Mouse (Mus musculus): ENCODE results near the gene Aldh4a1.

Gene Aldh4a1

DNA sequence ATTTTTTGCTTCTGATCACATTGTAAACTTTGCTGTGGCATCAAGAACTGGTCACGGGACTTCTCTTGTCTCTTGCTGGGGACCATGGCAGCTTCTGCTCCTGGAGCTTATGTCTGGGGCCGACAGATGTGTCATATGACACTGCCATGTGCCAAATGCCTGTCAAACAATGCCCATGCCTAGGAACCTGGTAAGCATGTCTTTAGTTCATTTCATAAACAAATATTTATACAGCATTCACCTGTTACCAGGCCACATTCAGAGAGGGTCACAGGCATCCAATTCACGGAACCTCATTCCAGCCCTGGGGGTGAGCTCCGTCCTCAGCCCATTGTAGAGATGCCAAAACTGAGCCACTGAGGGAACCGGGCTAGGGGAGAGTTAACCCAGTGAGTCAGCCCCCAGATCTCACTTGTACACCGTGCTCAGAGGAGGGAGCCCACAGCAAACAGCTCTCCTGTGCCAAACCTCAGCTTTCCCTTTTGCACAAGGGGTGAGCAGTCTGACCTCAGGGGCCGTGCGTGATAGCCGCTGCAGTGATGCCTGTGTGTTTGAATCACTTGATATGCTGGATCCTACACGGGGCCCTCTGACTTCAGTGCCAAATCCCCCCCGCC is 38.9 kb upstream of the Aldh4a1 start:
- no peak for TF ChIP-seq GATA4 (IDR thresholded peaks at IDR 0.05; ENCODE audit: insufficient replicate concordance, low read length)

DNA sequence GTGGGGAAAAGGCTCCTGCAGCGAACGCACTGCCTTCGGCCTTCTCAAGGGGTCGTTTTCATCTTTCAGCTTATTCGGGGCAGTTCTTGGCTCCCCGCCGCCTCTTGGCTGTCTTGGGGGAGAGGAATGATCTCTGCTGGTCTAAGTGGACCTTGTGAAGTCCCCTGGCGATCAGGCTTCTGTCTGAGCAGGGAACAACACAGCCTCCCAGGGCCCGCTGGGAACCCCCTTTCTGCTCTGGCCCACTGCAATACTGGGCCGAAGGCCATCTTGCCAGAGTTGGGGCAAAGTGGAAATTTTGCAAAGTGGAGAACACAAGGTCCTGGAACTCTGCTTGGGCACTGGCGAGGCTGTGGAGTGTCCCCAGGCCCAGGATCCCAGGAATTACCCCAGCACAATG is 38.0 kb upstream of the Aldh4a1 start:
- TF ChIP-seq GATA4 (IDR thresholded peaks at IDR 0.05; ENCODE audit: insufficient replicate concordance, low read length), result no peak

DNA sequence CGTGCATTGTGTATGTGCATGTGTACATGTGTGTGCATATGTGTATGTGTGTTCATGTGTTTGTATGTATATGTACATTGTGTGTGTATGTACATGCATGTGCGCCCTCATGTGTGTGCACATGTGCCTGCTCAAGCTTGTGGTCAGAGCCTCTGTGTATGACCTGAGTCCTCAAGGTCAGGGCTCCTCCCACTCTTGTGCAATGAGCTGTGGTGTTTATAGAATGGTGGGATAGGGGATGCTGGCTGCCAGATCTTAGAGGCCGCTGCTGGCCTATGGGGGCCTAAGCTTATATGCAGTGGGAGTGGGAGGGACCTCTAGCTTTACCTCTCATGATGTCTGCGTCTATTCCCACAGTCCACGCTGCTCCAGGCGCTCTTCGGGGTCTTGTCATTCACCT is 37.0 kb upstream of the Aldh4a1 start:
- no peak for TF ChIP-seq GATA4 (IDR thresholded peaks at IDR 0.05; ENCODE audit: insufficient replicate concordance, low read length)

DNA sequence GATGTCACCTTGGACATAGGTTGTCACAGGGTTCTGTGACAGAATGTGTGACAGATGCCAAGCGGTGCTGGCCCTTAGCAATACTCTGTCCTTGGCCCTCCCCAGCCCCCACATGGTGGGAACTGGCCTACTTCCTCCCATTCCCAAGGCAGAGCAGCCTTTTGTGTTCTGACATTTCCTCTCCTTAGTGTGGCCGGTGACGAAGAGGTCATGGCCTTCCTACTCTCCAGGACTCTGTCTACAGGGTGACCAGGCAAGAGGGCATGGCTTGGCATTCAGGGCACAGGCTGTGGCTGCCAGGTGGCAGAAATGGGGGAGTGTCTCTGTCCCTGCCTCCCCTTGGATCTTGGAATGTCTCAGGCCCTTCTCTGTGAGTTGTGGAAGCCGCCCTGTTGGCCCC is 35.3 kb upstream of the Aldh4a1 start:
- TF ChIP-seq GATA4 (IDR thresholded peaks at IDR 0.05; ENCODE audit: insufficient replicate concordance, low read length), result no peak

DNA sequence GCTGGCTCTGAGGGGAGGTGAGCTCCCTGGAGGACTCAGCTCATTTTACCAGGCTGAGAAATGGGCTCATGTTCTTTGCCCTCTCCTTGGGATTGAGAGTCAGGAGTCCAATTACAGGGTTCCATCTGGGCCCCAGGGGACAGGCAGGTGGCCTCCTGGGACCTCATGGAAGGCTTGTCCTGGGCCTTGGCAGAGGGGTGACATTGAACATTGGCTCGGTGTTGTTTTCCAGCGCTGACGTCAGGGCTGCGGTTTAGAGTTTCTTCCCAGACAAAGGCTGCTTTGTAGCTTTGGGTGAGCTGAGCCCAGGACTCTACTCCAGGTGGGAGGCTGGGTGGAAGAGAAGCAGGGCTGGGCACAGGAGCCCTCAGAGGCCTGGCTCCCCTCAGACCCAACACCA is 34.9 kb upstream of the Aldh4a1 start:
- TF ChIP-seq GATA4 (IDR thresholded peaks at IDR 0.05; ENCODE audit: insufficient replicate concordance, low read length), result no peak

DNA sequence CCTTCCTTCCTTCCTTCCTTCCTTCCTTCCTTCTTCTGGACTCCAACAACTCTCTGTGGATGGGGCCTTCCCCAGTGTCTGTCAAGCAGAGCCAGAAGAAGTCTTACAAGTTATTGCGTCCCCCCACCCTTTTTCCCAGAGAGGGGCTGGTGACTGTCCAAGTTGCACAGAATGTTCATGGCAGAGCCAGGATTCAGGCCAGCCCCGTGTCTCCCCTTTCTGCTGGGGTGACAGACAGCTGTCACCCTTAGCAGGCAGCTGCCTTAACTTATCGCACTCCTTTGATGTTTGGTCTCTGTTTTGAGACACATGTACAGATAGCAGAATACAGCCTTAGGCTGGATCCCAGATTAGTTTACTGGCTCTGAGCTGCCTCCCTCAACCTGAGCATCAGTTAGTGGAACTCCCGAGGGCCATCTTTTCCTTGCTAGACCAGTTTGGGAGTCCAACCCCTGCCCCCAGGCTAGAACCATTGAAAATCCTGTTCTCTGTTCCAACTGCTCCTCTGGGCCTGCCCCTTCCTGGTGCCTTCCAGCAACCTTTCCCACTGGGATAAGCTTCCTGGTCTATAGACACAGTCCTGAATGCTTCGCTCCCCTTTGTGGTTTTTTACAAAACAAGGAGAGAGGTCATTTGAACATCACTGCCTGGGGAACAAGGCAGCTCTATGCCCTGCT is 33.2 kb upstream of the Aldh4a1 start:
- TF ChIP-seq GATA4 (IDR thresholded peaks at IDR 0.05; ENCODE audit: insufficient replicate concordance, low read length), result no peak

DNA sequence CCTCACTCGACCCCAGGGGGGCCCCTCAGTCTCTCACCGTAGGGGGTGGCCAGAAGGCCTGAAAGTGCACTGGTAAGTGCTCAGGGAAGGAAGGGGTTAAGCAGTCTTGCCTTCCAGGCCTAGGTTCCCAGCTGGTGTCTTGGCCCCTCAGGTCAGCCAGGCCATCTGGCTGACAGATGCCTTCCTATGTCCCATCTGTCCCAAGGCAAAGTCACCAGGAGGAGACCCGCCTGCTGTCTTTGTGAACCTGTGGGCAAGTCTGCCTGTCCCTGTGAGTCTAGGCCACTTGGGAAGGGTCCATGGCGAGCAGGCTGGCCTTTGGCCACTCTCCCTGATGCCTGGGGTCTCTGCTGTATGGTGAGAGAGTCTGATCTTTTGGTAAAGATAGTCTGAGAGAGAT is 32.2 kb upstream of the Aldh4a1 start:
- TF ChIP-seq GATA4 (IDR thresholded peaks at IDR 0.05; ENCODE audit: insufficient replicate concordance, low read length), result no peak

DNA sequence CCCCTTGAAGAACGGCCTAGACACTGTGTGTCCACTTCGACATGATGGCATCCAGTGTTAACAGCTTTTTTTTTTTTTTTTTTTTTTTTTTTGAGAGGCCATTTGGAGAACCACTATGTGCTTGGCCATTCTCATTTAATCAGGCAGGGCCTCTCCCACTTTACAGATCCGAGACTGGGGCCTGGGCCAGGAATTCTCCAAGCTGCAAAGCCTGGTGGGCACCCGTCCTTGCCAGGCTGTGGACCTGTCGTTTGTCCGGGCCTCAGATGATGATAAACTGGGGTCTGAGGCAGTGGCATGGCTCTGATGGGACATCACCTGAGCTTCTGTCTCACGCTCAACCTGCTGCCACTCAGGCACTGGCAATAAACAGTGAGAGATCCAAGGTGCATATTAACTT is 29.8 kb upstream of the Aldh4a1 start:
- no peak for TF ChIP-seq GATA4 (IDR thresholded peaks at IDR 0.05; ENCODE audit: insufficient replicate concordance, low read length)

DNA sequence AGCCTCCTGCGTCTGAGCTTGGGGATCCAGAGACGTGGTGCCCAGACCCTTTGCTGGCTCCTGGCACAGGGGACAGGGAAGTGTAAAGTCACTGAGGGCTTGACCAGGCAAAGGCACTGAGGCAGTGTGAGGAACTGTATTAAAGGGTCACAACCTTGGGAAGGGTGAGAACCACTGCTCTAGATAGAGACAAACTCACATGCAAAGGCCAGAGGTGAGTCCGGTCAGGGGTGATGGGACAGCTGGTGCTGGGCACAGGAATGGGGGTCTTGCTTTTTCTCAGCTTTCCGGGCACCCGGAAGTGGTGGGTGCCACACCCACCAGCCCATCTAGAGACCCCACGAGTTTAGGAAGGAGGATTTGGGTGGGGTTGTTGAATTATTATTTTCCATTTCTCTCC is 29.3 kb upstream of the Aldh4a1 start:
- no peak for TF ChIP-seq GATA4 (IDR thresholded peaks at IDR 0.05; ENCODE audit: insufficient replicate concordance, low read length)

DNA sequence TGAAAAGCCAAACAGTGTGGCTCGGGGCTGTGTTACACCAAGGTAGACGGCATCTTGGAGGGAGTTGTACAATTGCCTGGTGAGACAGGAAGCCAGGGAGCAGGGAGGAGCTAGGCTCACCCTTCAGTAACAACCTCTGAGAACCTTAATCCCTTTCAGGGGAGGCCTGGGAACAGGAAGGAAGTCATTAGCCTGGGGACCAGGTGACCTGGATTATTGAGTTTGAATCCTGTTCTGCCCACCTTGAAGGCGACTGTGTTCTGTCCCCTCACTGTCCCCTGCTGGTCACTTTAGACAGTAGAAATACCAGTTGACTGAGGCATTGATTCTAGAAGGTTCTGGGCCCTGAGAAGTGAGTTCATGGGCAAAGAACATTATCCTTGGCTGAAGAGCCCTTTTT is 28.6 kb upstream of the Aldh4a1 start:
- TF ChIP-seq GATA4 (IDR thresholded peaks at IDR 0.05; ENCODE audit: insufficient replicate concordance, low read length), result no peak

DNA sequence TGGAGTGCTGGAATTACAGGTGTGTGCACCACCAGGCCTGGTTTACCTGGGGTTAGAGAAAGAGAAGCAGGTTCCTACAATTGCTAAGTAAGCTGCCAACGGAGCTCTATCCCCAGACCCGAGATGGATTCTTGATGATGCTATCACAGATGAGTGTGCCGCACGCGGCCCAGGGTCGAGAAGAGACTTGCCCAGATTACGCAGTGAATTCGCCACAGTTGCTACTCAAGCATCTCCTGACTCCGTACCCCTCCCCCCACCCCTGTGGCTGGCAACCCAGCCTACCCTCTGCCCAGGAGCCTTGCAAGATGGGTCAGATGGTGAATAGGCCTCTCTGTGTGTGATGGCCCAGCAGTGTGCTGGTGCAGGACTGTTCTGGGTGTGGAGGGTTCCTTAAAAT is 26.0 kb upstream of the Aldh4a1 start:
- TF ChIP-seq GATA4 (IDR thresholded peaks at IDR 0.05; ENCODE audit: insufficient replicate concordance, low read length), result no peak

DNA sequence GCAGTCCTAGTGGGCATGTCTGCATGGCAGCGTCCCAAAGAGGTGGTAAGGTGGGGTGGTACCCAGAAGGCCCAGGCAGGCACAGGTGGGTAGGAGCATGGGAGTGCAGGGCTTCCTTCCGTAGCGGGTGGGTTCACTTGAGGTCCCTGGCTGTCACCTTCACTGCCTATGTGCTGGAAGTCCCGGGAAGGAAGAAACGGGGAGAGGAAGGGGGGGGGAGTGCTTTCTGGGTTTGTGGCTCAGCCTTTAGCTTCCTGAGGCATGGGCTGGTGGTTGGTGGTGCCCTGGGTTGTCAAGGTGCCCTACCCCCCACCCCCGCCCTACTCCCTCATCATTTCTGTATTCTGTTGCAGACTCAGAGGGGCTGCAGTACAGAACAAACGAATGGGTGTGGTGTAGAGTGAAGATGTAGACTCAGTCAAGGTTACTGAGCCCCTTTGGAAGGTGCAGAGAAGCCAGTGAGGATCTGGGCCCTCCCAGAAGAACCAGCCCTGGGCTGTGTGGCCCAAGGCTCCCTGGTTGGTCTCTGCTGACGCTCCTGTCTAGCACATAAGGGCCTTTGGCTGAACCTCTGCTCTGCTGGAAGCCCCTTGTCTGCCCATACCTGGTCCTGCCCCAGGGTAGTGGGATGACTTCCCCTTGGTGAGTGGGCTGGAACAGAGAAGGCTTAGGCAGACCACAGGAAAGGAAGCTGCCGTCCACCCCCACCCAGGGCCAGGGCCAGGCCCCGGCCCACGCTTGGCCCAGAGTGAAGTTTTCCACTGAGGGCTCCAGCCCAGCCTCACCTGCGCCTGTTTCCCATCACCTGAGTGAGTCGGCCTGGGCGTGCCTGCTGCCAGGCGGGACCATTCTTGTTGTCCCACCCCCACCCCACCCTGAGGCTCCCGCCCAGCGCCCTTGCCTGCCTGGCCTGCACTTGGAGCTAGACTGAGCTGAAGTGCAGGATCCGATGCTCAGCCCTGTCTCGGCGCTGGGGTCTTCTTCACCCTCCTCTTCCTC is 25.1 kb upstream of the Aldh4a1 start:
- TF ChIP-seq GATA4 (IDR thresholded peaks at IDR 0.05; ENCODE audit: insufficient replicate concordance, low read length), result no peak

DNA sequence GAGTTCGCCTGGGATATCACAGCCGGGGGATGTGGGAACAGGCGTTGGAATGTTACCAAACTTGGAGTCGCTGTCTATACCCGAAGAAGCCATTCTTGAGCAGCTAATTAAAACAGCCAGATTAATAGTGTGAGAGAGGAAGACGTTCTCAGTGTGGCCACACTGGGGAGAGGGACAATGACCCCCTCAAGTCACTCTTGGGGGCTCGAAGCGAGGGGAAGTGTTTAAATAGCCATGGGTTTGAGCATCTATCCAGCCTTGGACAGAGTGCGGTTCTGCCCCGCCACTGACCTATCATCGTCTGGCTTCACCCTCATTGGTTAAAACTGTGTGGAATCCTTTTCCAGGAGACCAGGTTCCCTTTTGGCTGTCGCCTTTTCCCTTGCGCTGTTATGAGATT is 24.3 kb upstream of the Aldh4a1 start:
- no peak for TF ChIP-seq GATA4 (IDR thresholded peaks at IDR 0.05; ENCODE audit: insufficient replicate concordance, low read length)

DNA sequence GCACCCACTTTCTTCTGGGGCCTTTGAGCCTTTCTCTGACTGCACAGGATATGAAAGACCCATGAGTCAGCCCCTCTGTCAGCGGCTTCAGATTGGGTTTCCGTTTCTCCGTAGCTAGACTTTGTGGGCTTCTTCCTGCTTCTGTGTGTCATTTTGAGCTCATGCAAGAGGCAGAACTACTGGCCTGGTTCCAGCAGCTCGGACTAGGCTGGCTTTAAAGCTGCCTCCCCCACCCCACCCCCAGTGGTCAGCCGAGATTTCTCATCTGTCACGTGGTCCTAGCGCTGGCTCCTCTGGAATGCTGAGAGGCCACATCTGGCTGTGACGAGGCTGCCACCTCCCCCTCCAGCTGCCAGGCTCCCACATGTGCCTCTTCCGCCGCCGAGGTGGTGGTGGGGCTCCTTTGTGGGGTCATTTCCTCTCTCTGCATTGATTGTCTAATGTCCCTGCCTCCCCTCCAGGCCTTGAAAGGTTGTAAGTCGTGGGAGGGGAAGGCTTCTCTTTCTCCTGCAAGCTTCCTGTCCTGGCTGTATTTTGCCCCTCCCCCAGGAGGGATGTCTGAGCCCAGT is 23.6 kb upstream of the Aldh4a1 start:
- no peak; the same call in 1 of the 2 replicates for TF ChIP-seq GATA4 (IDR thresholded peaks at IDR 0.05; ENCODE audit: insufficient replicate concordance, low read length)

DNA sequence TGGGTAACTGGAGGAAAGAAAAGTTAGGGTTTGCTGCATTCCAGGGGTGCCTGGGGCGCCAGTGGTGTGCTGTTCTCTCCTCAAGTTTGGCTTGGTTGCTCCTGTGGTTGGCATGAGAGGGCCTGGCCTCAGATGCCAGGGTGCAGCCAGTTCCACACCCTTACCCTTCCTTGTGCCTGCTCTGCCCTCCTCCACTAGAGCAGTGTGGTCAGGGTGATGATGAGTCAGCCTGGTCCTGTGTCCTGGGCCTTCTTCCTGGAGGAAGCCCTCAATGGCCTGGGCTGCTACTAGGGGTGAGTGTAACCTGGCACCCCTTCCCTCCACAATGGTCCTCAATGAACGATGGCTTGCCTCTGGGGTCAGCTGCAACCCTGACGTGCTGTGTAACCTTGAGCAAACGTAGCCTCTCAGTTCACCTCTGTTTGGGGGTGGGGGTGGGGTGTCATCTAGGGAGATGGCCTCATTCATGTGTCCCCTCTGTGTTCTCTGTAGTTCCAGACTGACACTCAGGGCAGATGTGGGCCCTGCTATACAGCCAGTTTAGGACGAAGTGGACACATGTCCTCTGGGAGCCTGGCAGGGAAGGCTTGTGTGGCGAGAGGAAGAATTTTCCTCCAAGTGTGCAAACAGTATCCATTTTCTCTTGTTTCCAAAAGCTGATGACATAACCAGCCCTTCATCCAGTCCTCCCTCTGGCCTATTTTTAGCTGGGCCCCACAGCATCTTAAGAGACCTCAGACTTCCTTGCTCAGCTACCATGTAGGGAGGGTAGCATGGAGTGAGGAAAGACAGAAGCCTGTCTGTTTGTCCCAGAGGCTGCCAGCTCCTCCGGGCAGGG is 20.9 kb upstream of the Aldh4a1 start:
- no peak for TF ChIP-seq GATA4 (IDR thresholded peaks at IDR 0.05; ENCODE audit: insufficient replicate concordance, low read length)

Data from liver, adult (tissue).